Comparison of ENCODE assay signal across 8 mouse cellular contexts in genomic region chr1:194962181-194962580, GRCm38 (mm10). TPM values are rescaled to one million over a fixed set of nuclear protein-coding genes. Genes with fewer than 3 reads are reported as not detected.
DNase-seq lines count a peak whose midpoint lies in the region; ATAC-seq and TF ChIP-seq lines count a peak whose summit lies in the region.

No protein-coding gene starts in this region.

- no peaks in the 10 kb centered on the region for H3K36me3 ChIP-seq in thymus, adult 2 months (ENCODE audit: control insufficient read depth, insufficient read depth, low read length)
- no peaks in the 10 kb centered on the region for H3K36me3 ChIP-seq in midbrain, embryonic 15.5 days (replicated peaks)

- TF ChIP-seq POLR2A in thymus, adult 2 months (IDR thresholded peaks at IDR 0.05; ENCODE audit: control insufficient read depth, extremely low read depth, insufficient read depth, low read length, poor library complexity) = no peak

- no peak overlapping the region for H3K4me2 ChIP-seq in midbrain, embryonic 15.5 days

- intact Hi-C loops in left cerebral cortex, postnatal 4 days (cut with DNase I) = loop anchor here (10.0 kb wide), 2 partner anchors 337 to 1577 kb away; no protein-coding TSS in a partner anchor

- H3K27me3 ChIP-seq in thymus, adult 2 months (ENCODE audit: control insufficient read depth, insufficient read depth, low read length) = no peaks in the 10 kb centered on the region
- no peaks in the 10 kb centered on the region for H3K27me3 ChIP-seq in midbrain, embryonic 15.5 days (replicated peaks)

- no peak overlapping the region for H3K4me3 ChIP-seq in thymus, adult 2 months (ENCODE audit: control insufficient read depth, insufficient read depth, low read length)
- H3K4me3 ChIP-seq in midbrain, embryonic 15.5 days = no peak overlapping the region

- H3K27ac ChIP-seq in thymus, adult 2 months (ENCODE audit: control insufficient read depth, insufficient read depth, low read length) = no peak overlapping the region
- no peak overlapping the region for H3K27ac ChIP-seq in midbrain, embryonic 15.5 days

- H3K9ac ChIP-seq in midbrain, embryonic 15.5 days = no peak overlapping the region

- ATAC-seq in midbrain, embryonic 15.5 days (replicated peaks) = peak; percentile 65; the same call in 1 of the 2 replicates

- WGBS in thymus, adult 2 months = 57% methylated on average over 5 of the region's 5 CpGs
- WGBS in midbrain, embryonic 15.5 days = 34% methylated on average over 5 of the region's 5 CpGs

- H3K9me3 ChIP-seq in midbrain, embryonic 15.5 days = no peaks in the 10 kb centered on the region

- H3K4me1 ChIP-seq in thymus, adult 2 months (replicated peaks; ENCODE audit: control insufficient read depth, insufficient read depth, low read length) = no peaks in the 10 kb centered on the region
- H3K4me1 ChIP-seq in midbrain, embryonic 15.5 days = no peaks in the 10 kb centered on the region

- TF ChIP-seq CTCF in thymus, adult 2 months (IDR thresholded peaks at IDR 0.05; ENCODE audit: borderline replicate concordance, control insufficient read depth, extremely low read depth, insufficient read depth, low read length, poor library complexity) = no peak

- DNase-seq in thymus, adult 2 months = peak; percentile 45
- no peak for DNase-seq in thymus, adult 18-20 months
- peak; percentile 80 to 83 for DNase-seq in cerebellum, postnatal 10 days
- DNase-seq in frontal cortex, postnatal 25 days (ENCODE audit: low spot score in 2 of 2) = peak; percentile 66 to 69
- DNase-seq in kidney, adult 11 months = peak; percentile 41
- peak; percentile 61 for DNase-seq in left cerebral cortex, postnatal 4 days
- peak; percentile 32 to 34 for DNase-seq in spleen, postnatal 36 days (ENCODE audit: low spot score in 2 of 2)

RNA-seq across cellular contexts. Expression of gene Cd34, which starts 23.6 kb away (rescaled TPM):
- polyA plus RNA-seq in thymus, adult 2 months (2012; rRNA removed) = 14.2 and 20.1 TPM in 2 replicates
- 10 to 100 TPM; 19.1 to 20.4 TPM for total RNA-seq in left cerebral cortex, postnatal 4 days (2021)
- polyA plus RNA-seq in midbrain, embryonic 15.5 days (2015; fragmentation: Nextera tagmentation; extraction: Ambion mirVana) = 28.0 TPM in 2 replicates

Comparison
In these comparisons a context has a peak if more than half of its experiments do, and no peak if none do; other contexts are left out.
1. DNase-seq: peak in thymus, adult 2 months (single experiment), cerebellum, postnatal 10 days (2 of 2), frontal cortex, postnatal 25 days (2 of 2), kidney, adult 11 months (single experiment), left cerebral cortex, postnatal 4 days (single experiment) and spleen, postnatal 36 days (2 of 2); none in thymus, adult 18-20 months (0 of 2).